Mouse (Mus musculus) heart, postnatal 0 days (tissue): ENCODE measurements at regions not wholly inside any gene's neighbourhood (a gene's known extent, or its start where the extent isn't known, plus 50 kb on each side); places are given as distances from the start of the nearest gene placed in this dataset.

Source experiments
- CTCF ChIP-seq: IDR thresholded peaks from 2 replicates; pipeline ENCODE4 v1.5.1; 2016; ENCODE audit warnings: antibody characterized with exemption, control low read depth, low read depth
- EP300 ChIP-seq: IDR thresholded peaks from 2 replicates; pipeline ENCODE4 v1.6.1; 2016; ENCODE audit warnings: antibody characterized with exemption, low read depth

GRCm38 (mm10) chr17:80891656-80892055, 52.8 kb upstream of the Tmem178 start:
- TF ChIP-seq CTCF (no peak), EP300 (no peak)
